Mouse (Mus musculus) heart, postnatal 25 days (tissue): ENCODE results near the gene Ift122. TPM values are rescaled to one million over a fixed set of nuclear protein-coding genes. Genes with fewer than 3 reads are reported as not detected.
A peak's percentile ranks its signal among the peaks of the same experiment; 100 is the strongest.

Experiments
- DNase-seq: peaks from one replicate; pipeline ENCODE4 v3.0.0; 2022; ENCODE audit warnings: low spot score
- intact Hi-C: fragments of 180-260 bp; cut with DNase I; formaldehyde crosslinking; loops from one replicate; pipeline ENCODE4 v1.15.1; 2025
- total RNA-seq, 2 experiments: library from RNA; stranded (reverse); gene quantifications; 2 replicates each; pipeline ENCODE4 v1.2.3; 2021

The Ift122 gene
- total RNA-seq, 2 experiments from 2014 or later = 11.4 to 11.7 TPM

GRCm38 (mm10) chr6:115884018-115884417 is 30.7 kb downstream of the Ift122 start:
- no peak for DNase-seq
- intact Hi-C loops = no loop called here

- intact Hi-C loops = no loop called here
These were observed 33.6 kb downstream of the Ift122 start for GRCm38 (mm10) chr6:115886894-115887293.

GRCm38 (mm10) chr6:115888296-115888695 is 35.0 kb downstream of the Ift122 start:
- no peak for DNase-seq
- intact Hi-C loops = no loop called here

More at GRCm38 (mm10) chr6:115886894-115887293, 33.6 kb downstream of the Ift122 start:
- no peak for DNase-seq

GRCm38 (mm10) chr6:115890601-115891000 is 37.3 kb downstream of the Ift122 start:
- intact Hi-C loops = no loop called here

GRCm38 (mm10) chr6:115891061-115891460 is 37.8 kb downstream of the Ift122 start:
- intact Hi-C loops = no loop called here
- no peak for DNase-seq

More at GRCm38 (mm10) chr6:115890601-115891000, 37.3 kb downstream of the Ift122 start:
- no peak for DNase-seq

GRCm38 (mm10) chr6:115891497-115892061 is 38.3 kb downstream of the Ift122 start:
- intact Hi-C loops = no loop called here
- DNase-seq = no peak

GRCm38 (mm10) chr6:115892363-115892762 is 39.1 kb downstream of the Ift122 start:
- no peak for DNase-seq

GRCm38 (mm10) chr6:115896346-115896745 is 43.1 kb downstream of the Ift122 start:
- intact Hi-C loops = loop anchor here (5.0 kb wide), 1 partner anchor 44 kb away; the partner anchor contains the start of genes Ift122 and Mbd4
- DNase-seq = no peak

More at GRCm38 (mm10) chr6:115892363-115892762, 39.1 kb downstream of the Ift122 start:
- intact Hi-C loops = no loop called here

- intact Hi-C loops = loop anchor here (5.0 kb wide), 1 partner anchor 45 kb away; the partner anchor contains the start of genes Ift122 and Mbd4
- DNase-seq = peak; percentile 66
These were observed 43.8 kb downstream of the Ift122 start for GRCm38 (mm10) chr6:115897117-115897516.

- no peak for DNase-seq
- intact Hi-C loops = loop anchor here (5.0 kb wide), 1 partner anchor 46 kb away; the partner anchor contains the start of genes Ift122 and Mbd4
These were observed 44.8 kb downstream of the Ift122 start for GRCm38 (mm10) chr6:115897926-115898520.

- peak; percentile 62 for DNase-seq
- intact Hi-C loops = loop anchor here (1.0 to 5.0 kb wide), 3 partner anchors 91 to 226 kb away; no protein-coding TSS in a partner anchor
These were observed 47.8 kb downstream of the Ift122 start for GRCm38 (mm10) chr6:115901062-115901461.

- peak; percentile 60 for DNase-seq
- intact Hi-C loops = loop anchor here (1.0 to 5.0 kb wide), 3 partner anchors 91 to 226 kb away; no protein-coding TSS in a partner anchor
These were observed 48.2 kb downstream of the Ift122 start for GRCm38 (mm10) chr6:115901489-115901931.

- DNase-seq = no peak
- intact Hi-C loops = loop anchor here (5.0 kb wide), 2 partner anchors 90 to 225 kb away; no protein-coding TSS in a partner anchor
These were observed 49.3 kb downstream of the Ift122 start for GRCm38 (mm10) chr6:115902545-115902944.

- no peak for DNase-seq
- intact Hi-C loops = loop anchor here (2.0 kb wide), 1 partner anchor 57 kb away; no protein-coding TSS in a partner anchor
These were observed 52.3 kb downstream of the Ift122 start for GRCm38 (mm10) chr6:115905568-115905967.

GRCm38 (mm10) chr6:115906455-115906854 is 53.2 kb downstream of the Ift122 start:
- intact Hi-C loops = no loop called here
- DNase-seq = no peak

GRCm38 (mm10) chr6:115906871-115907270 is 53.6 kb downstream of the Ift122 start:
- no peak for DNase-seq
- intact Hi-C loops = no loop called here

- DNase-seq = no peak
- intact Hi-C loops = no loop called here
These were observed 55.2 kb downstream of the Ift122 start for GRCm38 (mm10) chr6:115908421-115908982.

GRCm38 (mm10) chr6:115909052-115909451 is 55.8 kb downstream of the Ift122 start:
- no peak for DNase-seq
- intact Hi-C loops = no loop called here

GRCm38 (mm10) chr6:115909940-115910339 is 56.7 kb downstream of the Ift122 start:
- intact Hi-C loops = loop anchor here (2.0 kb wide), 1 partner anchor 49 kb away; no protein-coding TSS in a partner anchor
- peak; percentile 81 for DNase-seq

GRCm38 (mm10) chr6:115911763-115912162 is 58.5 kb downstream of the Ift122 start:
- DNase-seq = no peak
- intact Hi-C loops = loop anchor here (1.0 to 2.0 kb wide), 2 partner anchors 47 to 85 kb away; no protein-coding TSS in a partner anchor
